Mouse (Mus musculus) stomach, postnatal 0 days (tissue): Measurements from ENCODE around the gene Zranb2. TPM values are rescaled to one million over a fixed set of nuclear protein-coding genes. Genes with fewer than 3 reads are reported as not detected.
A peak's percentile ranks its signal among the peaks of the same experiment; 100 is the strongest.

Experiments
- ATAC-seq: fragments of 200-750 bp; cut with Nextera tagmentation; 2 replicates; pipeline ENCODE4 v1.8.0; 2017; ENCODE audit not compliant: low FRiP score, low TSS enrichment
- DNase-seq: peaks from one replicate; pipeline ENCODE4 v3.0.0-alpha.2; 2016; ENCODE audit warnings: low spot score
- H3K27ac ChIP-seq: fragments of 300-500 bp; sonication (generic); replicated peaks from 2 replicates; pipeline ENCODE4 v1.5.1; 2014; ENCODE audit warnings: mild to moderate bottlenecking, control low read depth
- H3K27me3 ChIP-seq: fragments of 300-500 bp; sonication (generic); 2 replicates; pipeline ENCODE4 v1.6.1; 2014; ENCODE audit warnings: low read length; ENCODE audit not compliant: control insufficient read depth, insufficient read depth
- H3K36me3 ChIP-seq: fragments of 300-500 bp; sonication (generic); 2 replicates; pipeline ENCODE4 v1.6.1; 2014; ENCODE audit warnings: low read length, mixed read lengths; ENCODE audit not compliant: control insufficient read depth, insufficient read depth
- H3K4me1 ChIP-seq: fragments of 300-500 bp; sonication (generic); replicated peaks from 2 replicates; pipeline ENCODE4 v1.6.1; 2014; ENCODE audit warnings: antibody characterized with exemption; ENCODE audit not compliant: control insufficient read depth, insufficient read depth
- H3K4me2 ChIP-seq: fragments of 300-500 bp; sonication (generic); replicated peaks from 2 replicates; pipeline ENCODE4 v1.6.1; 2014; ENCODE audit warnings: low read depth, mild to moderate bottlenecking, control low read depth, moderate library complexity
- H3K4me3 ChIP-seq: fragments of 300-500 bp; sonication (generic); 2 replicates; pipeline ENCODE4 v1.5.1; 2014; ENCODE audit warnings: low read depth, low read length, control low read depth
- H3K9ac ChIP-seq: fragments of 300-500 bp; sonication (generic); 2 replicates; pipeline ENCODE4 v1.6.1; 2014; ENCODE audit warnings: mild to moderate bottlenecking, low read length, control low read depth, mixed read lengths
- H3K9me3 ChIP-seq: fragments of 300-500 bp; sonication (generic); 2 replicates; pipeline ENCODE4 v1.6.1; 2016; ENCODE audit warnings: low read length; ENCODE audit not compliant: control insufficient read depth
- CTCF ChIP-seq: IDR thresholded peaks from 2 replicates; pipeline ENCODE4 v1.5.1; 2016; ENCODE audit warnings: antibody characterized with exemption, low read depth, mild to moderate bottlenecking, moderate library complexity
- EP300 ChIP-seq: optimal IDR thresholded peaks from 2 replicates; pipeline ENCODE3; 2016; ENCODE audit warnings: antibody characterized with exemption
- WGBS: fragments of 180-500 bp; shearing (Covaris S2); extraction: QIAGEN DNeasy Blood & Tissue Kit; methylation state at CpG from one replicate; pipeline ENCODE4 v1.1.7; 2014; 5-methylcytosine and 5-hydroxymethylcytosine counted together
- polyA plus RNA-seq: library from polyadenylated mRNA; unstranded; fragments of >200 nt; fragmentation: Nextera tagmentation; extraction: Ambion mirVana; gene quantifications from 2 replicates; pipeline ENCODE4 v1.2.1, GENCODE M21; 2015

Zranb2 gene
- polyA plus RNA-seq, 1 experiment from 2014 or later, result 42.1 TPM

DNA sequence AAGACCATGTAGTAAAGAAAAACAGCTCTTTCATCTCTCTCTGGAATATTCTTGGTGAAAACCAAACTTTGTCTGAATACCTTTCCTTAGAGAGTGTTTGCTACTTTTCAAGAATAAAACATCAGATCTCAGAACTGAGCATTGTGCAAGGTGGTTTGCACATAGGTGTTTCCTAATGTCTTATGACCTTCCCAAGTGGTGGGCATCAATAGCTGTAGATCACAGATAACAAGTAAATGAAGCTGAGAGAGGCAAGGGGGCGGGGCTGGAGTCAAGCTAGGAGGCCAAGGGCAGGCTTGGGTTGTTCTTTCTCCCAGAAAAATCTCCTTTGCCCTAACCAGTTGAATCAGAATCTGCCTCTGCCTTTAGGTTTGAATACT is 42.4 kb downstream of the Zranb2 start:
- Histone ChIP-seq H3K9me3 (no peaks in the 10 kb centered on the region), H3K4me2 (no peak overlapping the region), H3K9ac (no peak overlapping the region), H3K36me3 (no peaks in the 10 kb centered on the region), H3K27ac (no peak overlapping the region), H3K4me3 (no peak overlapping the region), H3K4me1 (no peaks in the 10 kb centered on the region), H3K27me3 (no peaks in the 10 kb centered on the region)
- TF ChIP-seq CTCF, result no peak
- no peak for TF ChIP-seq EP300
- WGBS, result 83% methylated on average over 1 of the region's 1 CpGs
- ATAC-seq (no peak), DNase-seq (no peak)

GRCm38 (mm10) chr3:157576862-157577261 is 42.9 kb downstream of the Zranb2 start:
- TF ChIP-seq EP300, result no peak
- TF ChIP-seq CTCF, result no peak
- no peak overlapping the region for H3K9ac ChIP-seq
- WGBS, result 58% methylated on average over 1 of the region's 1 CpGs

DNA sequence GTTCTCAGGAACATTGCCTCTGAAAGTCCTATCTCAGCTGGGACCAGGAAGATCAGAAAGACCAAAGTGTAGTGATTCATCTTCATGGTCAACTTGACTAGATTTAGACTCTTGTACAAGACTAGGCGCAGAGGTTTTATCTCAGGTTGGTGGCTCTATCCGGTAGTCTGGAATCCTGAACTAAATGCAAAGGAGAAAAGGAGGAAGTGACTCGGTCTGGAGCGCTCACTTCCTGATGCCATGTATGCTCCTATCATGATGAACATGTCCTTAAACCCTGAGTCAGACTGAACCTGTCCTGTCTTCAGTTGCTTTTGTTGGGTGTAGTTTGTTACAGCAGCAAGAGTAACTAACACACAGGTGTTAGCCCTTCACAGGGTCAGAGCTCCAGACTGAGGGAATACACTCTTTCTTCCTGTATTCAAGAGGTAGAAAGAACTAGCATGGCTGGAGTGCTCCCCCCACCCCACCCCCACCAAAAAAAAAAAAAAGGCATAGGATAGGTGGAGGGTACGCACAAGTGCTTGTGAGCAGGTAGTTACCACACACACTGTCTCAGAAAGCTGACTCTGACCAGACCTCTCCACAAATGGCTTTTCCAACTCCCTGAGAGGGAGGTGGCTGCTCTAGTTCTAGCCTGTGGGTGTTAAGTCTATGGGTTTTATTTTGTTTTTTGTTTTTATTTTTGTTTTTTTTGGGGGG is 44.7 kb downstream of the Zranb2 start:
- H3K9ac ChIP-seq, result no peak overlapping the region
- 83% methylated on average over 5 of the region's 5 CpGs for WGBS
- H3K9me3 ChIP-seq, result no peaks in the 10 kb centered on the region
- H3K27me3 ChIP-seq, result no peaks in the 10 kb centered on the region
- H3K36me3 ChIP-seq, result no peaks in the 10 kb centered on the region
- H3K27ac ChIP-seq, result no peak overlapping the region
- H3K4me3 ChIP-seq, result no peak overlapping the region
- peak; percentile 77 for ATAC-seq
- no peak for TF ChIP-seq CTCF
- no peak for TF ChIP-seq EP300
- no peak overlapping the region for H3K4me2 ChIP-seq
- no peak for DNase-seq
- no peaks in the 10 kb centered on the region for H3K4me1 ChIP-seq

More at GRCm38 (mm10) chr3:157576862-157577261, 42.9 kb downstream of the Zranb2 start:
- Histone ChIP-seq H3K27ac (no peak overlapping the region), H3K4me1 (no peaks in the 10 kb centered on the region), H3K4me2 (no peak overlapping the region), H3K36me3 (no peaks in the 10 kb centered on the region), H3K4me3 (no peak overlapping the region), H3K9me3 (no peaks in the 10 kb centered on the region), H3K27me3 (no peaks in the 10 kb centered on the region)
- DNase-seq (no peak), ATAC-seq (no peak)

DNA sequence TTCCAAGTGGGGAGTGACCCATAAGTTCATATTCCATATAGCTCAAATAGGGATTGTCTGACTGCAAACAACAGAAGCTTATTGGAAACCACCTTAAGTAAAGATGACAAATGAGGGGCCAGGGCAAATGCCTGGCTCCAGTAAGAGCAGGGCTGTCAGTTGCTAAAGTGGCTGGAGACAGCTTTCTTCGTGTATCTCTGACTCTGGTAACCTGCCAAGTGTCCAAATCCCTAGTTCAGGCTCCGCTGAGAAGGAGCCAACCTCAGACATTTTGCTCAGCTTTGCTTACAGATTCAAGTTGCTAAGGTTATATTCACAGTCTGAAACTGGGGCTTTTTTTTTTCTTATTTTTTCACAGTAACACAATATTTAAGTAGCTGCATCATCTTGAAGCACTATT is 45.4 kb downstream of the Zranb2 start:
- Histone ChIP-seq H3K4me3 (no peak overlapping the region), H3K36me3 (no peaks in the 10 kb centered on the region), H3K9ac (no peak overlapping the region), H3K4me2 (no peak overlapping the region), H3K9me3 (no peaks in the 10 kb centered on the region), H3K27me3 (no peaks in the 10 kb centered on the region), H3K27ac (no peak overlapping the region), H3K4me1 (no peaks in the 10 kb centered on the region)
- ATAC-seq (no peak), DNase-seq (no peak)
- WGBS, result 27% methylated on average over 2 of the region's 2 CpGs
- TF ChIP-seq EP300, result no peak
- no peak for TF ChIP-seq CTCF

GRCm38 (mm10) chr3:157580299-157580698 is 46.3 kb downstream of the Zranb2 start:
- Histone ChIP-seq H3K9ac (no peak overlapping the region), H3K27ac (no peak overlapping the region), H3K36me3 (no peaks in the 10 kb centered on the region), H3K27me3 (no peaks in the 10 kb centered on the region), H3K9me3 (no peaks in the 10 kb centered on the region), H3K4me3 (no peak overlapping the region), H3K4me2 (no peak overlapping the region), H3K4me1 (no peaks in the 10 kb centered on the region)
- ATAC-seq (no peak), DNase-seq (no peak)
- TF ChIP-seq CTCF (no peak), EP300 (no peak)
- 61% methylated on average over 4 of the region's 4 CpGs for WGBS

GRCm38 (mm10) chr3:157581755-157582154 is 47.8 kb downstream of the Zranb2 start:
- 36% methylated on average over 2 of the region's 2 CpGs for WGBS
- Histone ChIP-seq H3K27me3 (no peaks in the 10 kb centered on the region), H3K36me3 (no peaks in the 10 kb centered on the region), H3K4me3 (no peak overlapping the region), H3K4me1 (no peaks in the 10 kb centered on the region), H3K9ac (no peak overlapping the region), H3K27ac (no peak overlapping the region), H3K9me3 (no peaks in the 10 kb centered on the region), H3K4me2 (no peak overlapping the region)
- DNase-seq (no peak), ATAC-seq (no peak)
- TF ChIP-seq EP300 (no peak), CTCF (peak; percentile 42)
